Mouse (Mus musculus): ENCODE results near the gene Nr4a1.

The Nr4a1 gene

DNA sequence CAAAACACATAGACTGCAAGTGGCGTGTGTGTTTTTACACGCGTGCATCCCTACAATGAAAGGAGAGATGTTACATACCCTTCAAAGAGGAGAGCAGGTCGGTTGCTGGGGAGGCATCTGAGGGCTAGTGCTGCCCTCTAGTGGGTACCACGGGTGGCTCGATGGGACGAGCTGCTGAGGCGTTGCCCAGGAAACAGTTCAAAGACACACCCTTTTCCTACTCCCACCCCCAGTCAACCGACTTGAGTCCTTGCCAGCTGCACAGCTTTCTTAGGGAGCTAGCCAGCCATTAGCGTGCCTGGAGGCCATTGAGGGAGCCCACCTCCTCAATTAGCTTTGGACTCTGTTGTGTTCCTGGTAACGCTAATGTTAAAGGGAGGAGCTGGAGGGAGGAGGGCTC lies 61.8 kb downstream of the Nr4a1 start:
- DNase-seq (ENCODE audit: low read depth), result peak; percentile 77

DNA sequence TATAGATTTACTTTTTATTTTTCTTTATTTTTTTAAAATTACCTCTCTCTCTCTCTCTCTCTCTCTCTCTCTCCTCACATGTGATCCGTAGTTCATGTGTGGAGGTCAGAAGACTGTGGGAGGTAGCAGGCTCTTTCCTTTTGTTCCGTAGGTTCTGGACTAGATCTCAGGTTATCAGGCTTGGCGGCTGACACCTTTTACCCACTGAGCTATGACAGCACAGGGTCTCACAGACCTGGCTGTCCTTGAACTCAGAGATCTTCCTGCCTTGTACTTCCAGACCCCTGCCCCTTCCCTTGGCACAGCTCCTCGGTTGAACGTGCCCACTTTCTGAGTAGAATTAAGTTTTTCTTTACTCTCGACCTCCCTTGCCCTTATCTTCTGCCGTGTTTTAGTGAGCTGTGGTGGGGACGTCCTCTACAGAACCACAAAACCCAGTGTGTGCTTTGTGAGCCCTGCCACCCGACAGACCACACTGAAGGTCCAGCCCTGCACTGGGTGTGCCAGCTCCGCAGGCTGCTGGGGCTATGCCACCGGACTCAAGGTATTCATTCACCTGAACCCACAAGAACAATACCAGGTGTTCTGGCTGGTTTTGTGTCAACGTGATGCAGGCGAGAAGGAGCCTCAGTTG lies 62.3 kb downstream of the Nr4a1 start:
- DNase-seq (ENCODE audit: low read depth), result no peak

DNA sequence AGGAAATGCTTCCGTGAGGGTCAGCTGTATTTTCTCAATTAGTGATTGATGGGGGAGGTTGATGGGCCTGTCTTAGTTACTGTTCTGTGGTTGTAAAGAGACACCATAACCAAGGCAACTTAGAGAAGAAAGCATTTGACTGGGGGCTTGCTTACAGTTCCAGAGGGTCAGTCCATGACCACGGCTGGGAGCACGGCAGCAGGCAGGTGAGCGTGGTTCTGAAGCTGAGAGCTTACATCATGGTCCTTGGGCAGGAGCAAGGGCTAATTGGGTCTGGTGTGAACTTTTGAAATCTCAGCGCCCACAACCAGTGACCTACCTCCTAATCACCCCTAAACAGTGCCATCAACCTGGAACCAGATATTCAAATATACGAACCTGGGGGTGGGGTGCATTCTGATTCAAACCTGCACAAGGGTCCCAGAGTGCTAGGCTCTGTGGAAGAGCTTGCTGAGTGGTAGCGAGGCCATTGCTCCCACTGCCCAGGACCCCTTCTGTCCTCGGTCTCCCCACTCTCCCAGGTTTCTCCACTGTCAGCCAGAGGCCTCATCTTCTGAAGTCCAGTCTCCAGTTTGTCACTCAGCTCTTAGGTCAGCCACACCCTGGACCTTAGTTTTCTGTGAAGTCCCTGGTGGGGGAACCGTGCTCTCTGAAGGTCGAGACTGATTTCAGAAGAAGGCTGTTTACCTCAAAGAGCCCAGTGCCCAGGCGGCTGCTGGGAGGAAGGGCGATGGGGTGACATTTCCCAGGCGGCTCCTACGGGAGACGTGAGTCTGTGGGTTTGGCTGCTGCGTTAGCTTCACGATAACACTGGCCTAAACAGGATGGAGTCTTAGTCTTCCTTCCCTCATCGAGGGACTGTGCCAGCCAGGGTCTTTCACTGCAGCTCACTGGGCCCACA lies 63.1 kb downstream of the Nr4a1 start:
- DNase-seq (ENCODE audit: low read depth), result no peak

DNA sequence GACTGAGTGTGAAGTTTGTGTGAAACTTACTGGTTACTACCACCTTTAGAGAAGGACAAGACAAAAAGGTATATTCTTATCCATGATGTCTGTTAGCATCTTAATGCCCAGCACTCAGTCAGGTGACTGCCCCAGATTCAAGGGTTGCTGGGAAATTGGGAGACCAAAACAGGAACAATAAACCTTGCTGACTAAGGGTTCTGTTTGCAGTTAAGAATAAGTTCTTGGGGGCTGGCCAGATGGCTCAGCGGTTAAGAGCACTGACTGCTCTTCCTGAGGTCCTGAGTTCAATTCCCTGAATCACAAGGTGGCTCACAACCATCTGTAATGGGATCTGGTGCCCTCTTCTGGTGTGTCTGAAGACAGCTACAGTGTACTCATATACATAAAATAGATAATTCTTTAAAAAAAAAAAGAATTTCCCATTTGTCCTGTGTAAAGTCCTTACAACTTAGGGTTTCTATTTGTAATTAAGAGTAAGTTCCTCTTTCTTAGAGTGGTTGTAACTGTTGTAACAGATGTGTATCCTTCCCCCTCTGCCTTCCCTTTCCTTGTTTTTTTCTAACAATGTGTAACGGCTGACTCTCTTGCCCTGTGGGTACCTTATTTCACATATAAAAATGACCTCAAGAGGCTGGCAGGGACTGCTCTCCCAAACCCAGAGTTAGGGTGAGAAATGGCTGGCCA lies 63.9 kb downstream of the Nr4a1 start:
- no peak for DNase-seq (ENCODE audit: low read depth)

DNA sequence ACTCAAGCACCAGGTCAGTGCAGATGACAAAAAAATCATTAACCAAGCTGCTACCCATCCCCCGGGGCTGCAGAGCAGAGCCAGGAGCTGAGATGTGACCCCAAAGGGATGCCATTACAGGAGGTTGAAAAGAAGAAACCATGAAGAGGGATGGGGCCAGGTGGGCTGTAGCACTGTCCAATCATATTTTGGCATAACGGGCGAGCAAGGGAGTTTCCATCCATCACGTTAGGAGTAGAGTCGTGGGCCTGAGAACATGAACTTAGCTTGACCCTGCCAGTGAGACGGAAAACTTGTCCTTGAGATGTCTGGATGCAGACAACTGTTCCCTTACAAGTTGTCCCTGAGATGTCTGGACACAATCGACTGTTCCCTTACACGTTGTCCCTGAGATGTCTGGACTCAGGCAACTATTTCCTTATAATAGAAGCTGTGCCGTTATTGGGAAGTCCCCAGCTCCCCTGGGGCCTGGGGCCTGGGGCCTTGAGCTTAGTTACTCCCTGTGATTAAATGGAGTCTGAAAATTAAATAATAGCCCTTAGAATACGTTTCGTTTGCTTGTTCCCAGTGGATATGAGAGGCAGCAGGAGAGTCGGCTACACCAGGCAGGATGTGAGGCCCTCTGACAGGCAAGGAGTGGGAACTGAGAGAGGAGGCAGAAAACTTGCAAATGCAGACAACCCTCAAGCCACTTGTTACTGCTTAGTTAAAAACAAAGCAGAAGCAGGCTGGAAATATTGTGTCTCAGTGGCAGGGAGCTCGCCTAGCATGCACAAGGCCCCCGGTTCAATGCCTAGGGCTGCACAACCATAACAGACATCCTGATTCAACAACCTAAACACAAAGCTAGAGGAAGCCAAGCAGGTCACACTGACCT lies 65.1 kb downstream of the Nr4a1 start:
- no peak for DNase-seq (ENCODE audit: low read depth)

DNA sequence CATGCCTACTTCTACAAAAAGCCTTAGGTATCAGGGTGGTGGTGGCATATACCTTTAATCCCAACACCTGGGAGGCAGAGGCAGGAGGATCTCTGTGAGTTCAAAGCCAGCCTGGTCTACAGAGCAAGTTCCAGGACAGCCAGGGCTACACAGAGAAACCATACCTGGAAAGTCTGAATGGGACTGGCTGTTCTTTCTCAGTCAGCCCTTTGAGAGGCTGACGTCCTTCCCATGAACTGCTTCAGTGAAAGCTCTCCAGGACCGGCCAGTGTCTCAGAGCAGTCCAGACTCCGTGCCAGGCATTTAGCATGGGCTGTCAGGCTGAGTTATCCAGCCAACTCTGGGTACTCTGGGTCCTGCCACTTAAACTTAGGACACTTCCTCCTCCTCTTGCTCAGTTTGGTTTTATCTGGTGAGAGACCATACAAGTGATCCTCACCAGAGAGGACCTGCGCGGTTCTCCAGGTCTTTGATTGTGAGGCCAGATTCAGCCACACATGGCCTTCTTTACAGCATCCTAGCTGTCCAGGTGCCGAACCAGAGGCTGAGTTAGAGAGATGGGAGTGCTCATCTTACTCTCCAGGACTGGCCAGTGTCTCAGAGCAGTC lies 66.0 kb downstream of the Nr4a1 start:
- no peak for DNase-seq (ENCODE audit: low read depth)

DNA sequence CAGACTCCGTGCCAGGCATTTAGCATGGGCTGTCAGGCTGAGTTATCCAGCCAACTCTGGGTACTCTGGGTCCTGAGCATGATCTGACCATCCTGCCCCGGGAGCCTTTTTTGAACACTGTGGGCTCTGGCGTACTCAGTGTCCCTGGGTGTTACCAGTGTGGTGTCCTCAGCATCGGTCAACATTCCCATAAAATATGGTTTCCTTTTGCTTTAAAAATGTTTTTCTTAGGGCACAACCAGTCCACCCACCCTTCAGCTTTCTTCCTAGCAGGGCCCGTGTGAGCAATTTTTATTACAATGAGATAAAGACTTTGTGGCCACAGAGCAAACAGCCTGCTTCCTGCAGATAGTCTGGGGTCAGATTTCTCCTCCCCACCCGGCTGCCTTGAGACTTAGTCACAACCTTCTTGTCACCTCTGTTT lies 66.6 kb downstream of the Nr4a1 start:
- no peak for DNase-seq (ENCODE audit: low read depth)

DNA sequence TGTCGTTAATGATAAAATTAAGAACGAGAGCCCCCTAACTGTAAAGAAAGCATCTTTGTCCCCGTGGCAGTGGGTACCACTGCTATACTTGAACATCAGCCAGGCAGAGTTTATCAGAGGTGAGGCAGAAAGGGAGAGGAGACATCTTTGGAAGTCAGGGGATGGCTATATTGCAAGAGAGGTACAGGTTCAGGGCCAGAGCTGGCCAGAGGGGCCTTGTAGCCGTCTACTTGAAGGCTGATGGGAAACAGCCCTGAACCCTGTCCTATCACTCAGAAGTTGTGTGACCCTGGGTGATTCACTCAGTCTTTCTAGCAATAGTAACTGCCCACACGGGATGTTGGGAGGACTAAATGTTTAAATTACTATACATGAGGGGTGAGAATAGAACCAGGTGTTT lies 67.1 kb downstream of the Nr4a1 start:
- DNase-seq (ENCODE audit: low read depth), result no peak

DNA sequence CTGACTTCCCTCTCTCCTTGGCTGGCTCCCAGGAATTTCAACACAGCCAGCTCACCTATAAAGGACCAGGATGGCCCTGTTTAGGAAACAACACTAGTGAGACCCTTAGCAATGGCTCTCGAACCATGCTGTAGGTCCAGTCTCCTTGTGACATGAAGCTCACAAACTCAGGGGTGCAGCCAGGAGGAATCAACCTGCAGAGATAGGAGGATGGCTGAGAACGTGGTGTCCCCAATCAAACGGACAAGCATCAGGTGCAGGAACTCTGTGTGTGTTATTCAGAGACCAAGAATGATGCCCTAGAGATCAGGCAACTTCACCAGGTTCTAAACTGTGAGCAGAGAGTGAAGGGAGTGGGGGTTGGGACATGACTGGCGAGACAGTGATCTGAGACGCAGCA lies 68.0 kb downstream of the Nr4a1 start:
- no peak for DNase-seq (ENCODE audit: low read depth)

DNA sequence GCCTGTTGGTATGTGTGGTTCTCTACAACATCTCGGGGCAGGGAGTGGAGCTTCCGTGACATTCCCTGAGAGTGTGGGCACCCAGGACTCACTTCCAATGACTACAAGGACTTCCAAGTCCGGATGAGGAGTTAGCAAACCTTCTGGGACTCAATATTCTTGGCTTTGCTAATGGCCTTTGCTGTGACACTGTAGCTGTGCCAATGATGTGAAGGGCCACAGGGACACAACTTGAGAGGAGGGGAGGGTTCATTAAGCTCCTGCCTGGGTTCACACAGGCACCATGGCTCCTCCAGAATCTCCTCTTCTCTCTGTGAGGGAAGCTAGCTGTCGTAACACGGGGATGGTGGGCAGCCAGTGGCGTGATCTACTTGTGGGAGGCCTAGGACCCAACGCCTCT lies 68.6 kb downstream of the Nr4a1 start:
- DNase-seq (ENCODE audit: low read depth), result no peak

DNA sequence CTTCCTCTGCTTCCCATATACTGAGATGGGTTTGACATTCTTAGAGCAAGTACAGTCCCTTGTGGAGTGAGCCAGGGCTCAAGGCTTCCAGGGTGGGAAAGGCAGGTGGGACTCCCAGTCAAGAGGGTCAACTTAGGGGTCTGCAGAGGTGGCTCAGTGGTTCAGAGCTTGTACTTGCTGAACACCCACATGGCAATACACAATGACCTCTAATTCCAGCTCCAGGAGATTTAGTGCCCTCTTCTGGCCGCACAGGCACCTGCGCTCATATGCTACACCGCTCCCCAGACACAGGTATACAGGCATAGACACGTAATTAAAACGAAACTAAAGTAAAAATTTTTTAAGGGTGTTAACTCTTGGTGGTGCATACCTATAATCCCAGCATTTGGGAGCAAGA lies 69.4 kb downstream of the Nr4a1 start:
- no peak for DNase-seq (ENCODE audit: low read depth)

Measured in fibroblast of lung, adult 2 months (primary cell).